Mouse (Mus musculus) E14TG2a.4 (cell line): ENCODE measurements around the gene Smtnl1.

Experiments
- CTCF ChIP-seq: conservative IDR thresholded peaks from 2 replicates; pipeline ENCODE4 v1.5.1; 2014; ENCODE audit warnings: low read length
- NANOG ChIP-seq: IDR thresholded peaks from 2 replicates; pipeline ENCODE4 v1.6.1; 2014; ENCODE audit warnings: borderline replicate concordance, low read length, mixed read lengths

DNA sequence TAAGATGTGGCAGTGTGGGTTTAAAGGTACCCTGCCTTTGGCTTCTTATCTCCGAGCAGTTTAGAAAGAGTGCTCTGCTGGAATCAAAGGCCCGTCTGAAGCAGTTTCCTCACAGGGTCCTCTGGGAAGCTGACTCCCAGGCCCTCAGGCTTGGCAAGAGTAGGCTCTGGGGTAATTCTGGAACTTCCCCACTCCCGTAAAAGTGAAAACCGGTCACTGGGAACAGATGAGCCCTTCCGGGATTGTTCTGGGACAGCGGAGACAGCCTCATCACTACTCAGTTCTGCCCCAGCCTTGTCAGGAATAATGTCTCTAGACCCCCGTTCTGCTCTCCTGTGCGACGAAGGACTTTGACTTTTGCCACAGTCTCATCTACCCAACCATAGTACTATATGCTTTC, 32.0 kb downstream of the Smtnl1 start:
- TF ChIP-seq CTCF (no peak), NANOG (no peak)
